Mouse (Mus musculus) heart, adult 2 months (tissue): ENCODE measurements around the gene Helz. TPM values are rescaled to one million over a fixed set of nuclear protein-coding genes. Genes with fewer than 3 reads are reported as not detected.
A peak's percentile ranks its signal among the peaks of the same experiment; 100 is the strongest.
"Not testable (repeated sequence)": the region's sequence is repeated elsewhere in the genome, so short reads cannot be mapped to it uniquely, and the experiment has no call there.

Source experiments
- DNase-seq, 2 experiments: peaks; one replicate each; pipeline ENCODE4 v3.0.0; 2021
- H3K27ac ChIP-seq: fragments of 200-600 bp; 2 replicates; pipeline ENCODE4 v1.8.1; 2022
- H3K27me3 ChIP-seq: fragments of 200-500 bp; 2 replicates; pipeline ENCODE4 v1.6.1; 2012; ENCODE audit warnings: mild to moderate bottlenecking, low read length, inconsistent platforms, mixed read lengths; ENCODE audit not compliant: control insufficient read depth, insufficient read depth
- H3K36me3 ChIP-seq: fragments of 200-500 bp; 2 replicates; pipeline ENCODE4 v1.6.1; 2012; ENCODE audit warnings: low read length, inconsistent platforms; ENCODE audit not compliant: control insufficient read depth, insufficient read depth
- H3K4me1 ChIP-seq: fragments of 200-500 bp; 2 replicates; pipeline ENCODE4 v1.6.1; 2011; ENCODE audit warnings: low read length; ENCODE audit not compliant: control insufficient read depth, insufficient read depth
- H3K4me3 ChIP-seq: fragments of 200-600 bp; 2 replicates; pipeline ENCODE4 v1.8.1; 2022
- H3K79me2 ChIP-seq: fragments of 200-500 bp; replicated peaks from 2 replicates; pipeline ENCODE4 v1.6.1; 2012; ENCODE audit warnings: mild to moderate bottlenecking, inconsistent platforms, low read length, moderate library complexity, mixed read lengths; ENCODE audit not compliant: control insufficient read depth, insufficient read depth
- H3K9ac ChIP-seq: fragments of 200-500 bp; 2 replicates; pipeline ENCODE4 v1.6.1; 2012; ENCODE audit warnings: low read depth, mild to moderate bottlenecking, control low read depth, inconsistent platforms, low read length, mixed read lengths
- CTCF ChIP-seq: fragments of 200-600 bp; IDR thresholded peaks from 2 replicates; pipeline ENCODE4 v1.8.1; 2022; ENCODE audit warnings: antibody characterized with exemption, mild to moderate bottlenecking, moderate library complexity
- EP300 ChIP-seq: fragments of 200-500 bp; IDR thresholded peaks from 2 replicates; pipeline ENCODE4 v1.6.1; 2011; ENCODE audit warnings: low read depth, low read length, control low read depth; ENCODE audit not compliant: insufficient read depth
- POLR2A ChIP-seq: fragments of 200-500 bp; IDR thresholded peaks from 2 replicates; pipeline ENCODE4 v1.6.1; 2011; ENCODE audit warnings: mild to moderate bottlenecking, low read depth, low read length, control low read depth; ENCODE audit not compliant: insufficient read depth
- WGBS: fragments of 180-500 bp; shearing (Covaris S2); methylation state at CpG from one replicate; pipeline ENCODE4 v1.1.7; 2018; 5-methylcytosine and 5-hydroxymethylcytosine counted together
- intact Hi-C: fragments of 180-260 bp; cut with DNase I; formaldehyde crosslinking; loops from one replicate; pipeline ENCODE4 v1.15.1; 2025
- polyA plus RNA-seq: library from polyadenylated mRNA; depleted of rRNA; stranded (reverse); fragments of >200 nt; gene quantifications from 2 replicates; pipeline ENCODE4 v1.2.3, GENCODE M21; 2012
- total RNA-seq, 2 experiments: library from RNA; stranded (reverse); gene quantifications; 2 replicates each; pipeline ENCODE4 v1.2.3; 2021

Gene Helz
- total and polyA plus RNA-seq, 3 experiments: 10.8 to 26.4 (median 26.2) TPM

DNA sequence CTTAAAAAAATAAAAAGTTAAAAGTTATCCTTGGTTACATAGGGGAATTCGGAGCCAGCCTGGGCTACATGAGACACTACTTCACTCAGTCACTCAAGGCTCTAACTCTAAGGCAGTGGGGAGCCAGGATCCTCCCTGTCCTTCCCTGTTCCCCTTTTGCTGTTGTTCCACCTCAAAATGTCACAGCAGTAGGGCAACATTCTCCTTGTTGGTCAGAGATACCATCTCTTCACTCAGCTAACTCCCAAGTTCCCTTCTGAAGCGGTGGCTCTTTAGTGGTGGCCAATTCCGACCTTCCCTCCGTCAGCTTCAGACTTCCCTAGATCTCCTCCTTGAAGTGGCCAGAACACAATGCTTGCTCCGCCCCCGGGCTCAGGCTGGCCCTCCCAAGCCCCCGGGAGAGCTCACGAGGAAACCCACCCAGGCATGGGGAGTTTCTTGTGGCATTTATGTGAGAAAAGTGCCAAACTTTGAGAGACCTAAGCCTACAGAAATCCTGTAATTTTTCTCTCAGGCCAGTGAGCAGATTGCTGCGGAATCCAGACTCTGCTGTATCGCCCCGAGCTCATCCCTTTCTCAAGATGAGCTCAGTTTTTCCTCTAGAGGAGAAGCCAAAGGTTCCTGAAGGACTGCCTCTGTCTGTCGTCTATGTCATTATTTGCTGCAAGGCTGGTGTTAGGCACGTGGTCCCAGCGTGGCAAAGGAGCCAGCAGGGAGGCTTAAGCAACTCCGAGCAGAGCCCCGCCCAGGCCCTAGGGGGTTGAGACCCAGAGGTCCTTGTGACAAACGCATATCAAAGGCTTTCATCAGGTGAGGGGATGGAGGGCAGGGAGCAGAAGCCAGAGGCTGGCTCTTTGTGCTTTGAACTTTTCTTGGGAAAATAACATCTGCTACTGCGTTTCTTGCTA is 37.1 kb upstream of the Helz start:
- 8% methylated on average over 18 of the region's 18 CpGs for WGBS
- H3K4me1 ChIP-seq: peaks cover 6% of the 10 kb centered on the region
- no peak overlapping the region for H3K27ac ChIP-seq
- H3K79me2 ChIP-seq: no peaks in the 10 kb centered on the region
- no peaks in the 10 kb centered on the region for H3K36me3 ChIP-seq
- TF ChIP-seq EP300: no peak
- TF ChIP-seq CTCF: no peak
- TF ChIP-seq POLR2A: no peak
- H3K27me3 ChIP-seq: no peaks in the 10 kb centered on the region
- peak; percentile 40 to 52 for DNase-seq
- no peak overlapping the region for H3K4me3 ChIP-seq
- no peak overlapping the region for H3K9ac ChIP-seq
- intact Hi-C loops: no loop called here

GRCm38 (mm10) chr11:107511954-107512353 is 35.8 kb upstream of the Helz start:
- peak; percentile 54 to 64 for DNase-seq
- 41% methylated on average over 5 of the region's 5 CpGs for WGBS
- intact Hi-C loops: loop anchor here (2.0 kb wide), 1 partner anchor 341 kb away; no protein-coding TSS in a partner anchor

DNA sequence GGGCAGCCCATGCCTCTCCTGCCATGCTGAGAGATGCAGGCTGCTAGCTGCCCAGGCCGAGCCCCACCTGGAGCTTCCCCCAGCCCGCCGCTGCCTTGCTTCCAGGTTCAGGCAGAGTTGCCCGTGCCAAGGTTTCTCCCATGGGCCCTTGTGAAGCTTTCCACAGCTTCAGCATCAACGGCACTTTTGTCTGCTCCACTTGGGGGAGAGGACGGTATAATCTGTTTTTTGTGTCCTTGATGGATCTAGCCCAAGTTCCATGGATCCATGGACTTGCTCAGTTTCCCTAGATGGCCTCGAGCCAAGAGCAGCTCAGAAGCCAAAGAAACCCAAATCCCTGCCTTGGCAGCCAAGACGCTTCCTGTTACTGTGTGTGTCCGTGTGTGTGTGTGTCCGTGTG is 34.7 kb upstream of the Helz start:
- no peak overlapping the region for H3K27ac ChIP-seq
- peak; percentile 23 for DNase-seq
- 29% methylated on average over 10 of the region's 10 CpGs for WGBS
- H3K4me3 ChIP-seq: no peak overlapping the region
- no peaks in the 10 kb centered on the region for H3K79me2 ChIP-seq
- H3K9ac ChIP-seq: no peak overlapping the region
- peaks cover 6% of the 10 kb centered on the region for H3K4me1 ChIP-seq
- H3K27me3 ChIP-seq: no peaks in the 10 kb centered on the region
- TF ChIP-seq POLR2A (no peak), CTCF (no peak), EP300 (no peak)
- intact Hi-C loops: loop anchor here (2.0 kb wide), 1 partner anchor 340 kb away; no protein-coding TSS in a partner anchor
- no peaks in the 10 kb centered on the region for H3K36me3 ChIP-seq

More at GRCm38 (mm10) chr11:107511954-107512353, 35.8 kb upstream of the Helz start:
- H3K4me1 ChIP-seq, H3K4me3 ChIP-seq, H3K79me2 ChIP-seq, H3K27ac ChIP-seq, H3K9ac ChIP-seq, H3K36me3 ChIP-seq, H3K27me3 ChIP-seq: not testable (repeated sequence)
- TF ChIP-seq EP300: peak; percentile 80; the same call in 1 of the 2 replicates
- TF ChIP-seq CTCF: peak; percentile 86

DNA sequence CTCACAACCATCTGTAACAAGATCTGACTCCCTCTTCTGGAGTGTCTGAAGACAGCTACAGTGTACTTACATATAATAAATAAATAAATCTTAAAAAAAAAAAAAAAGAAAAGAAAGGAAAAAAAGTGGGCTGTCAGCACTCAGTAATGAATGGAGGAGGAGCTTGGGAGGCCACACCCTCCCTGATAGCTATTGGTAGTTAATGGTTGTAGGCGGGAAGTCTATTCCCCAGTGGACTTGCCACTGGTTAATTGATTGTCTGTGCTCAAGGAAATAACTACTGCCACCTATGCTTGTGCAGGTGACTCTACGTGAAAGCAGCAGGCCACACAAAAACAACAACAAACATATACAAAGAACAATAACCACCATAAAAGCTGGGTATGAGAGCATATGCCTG is 31.3 kb upstream of the Helz start:
- H3K4me1 ChIP-seq: peaks cover 4% of the 10 kb centered on the region
- no peak for DNase-seq
- intact Hi-C loops: no loop called here
- 98% methylated on average over 2 of the region's 2 CpGs for WGBS
- TF ChIP-seq POLR2A (no peak), CTCF (no peak), EP300 (no peak)
- H3K79me2 ChIP-seq: no peaks in the 10 kb centered on the region
- H3K9ac ChIP-seq: no peak overlapping the region
- H3K36me3 ChIP-seq: no peaks in the 10 kb centered on the region
- H3K4me3 ChIP-seq: no peak overlapping the region
- no peaks in the 10 kb centered on the region for H3K27me3 ChIP-seq
- H3K27ac ChIP-seq: no peak overlapping the region

DNA sequence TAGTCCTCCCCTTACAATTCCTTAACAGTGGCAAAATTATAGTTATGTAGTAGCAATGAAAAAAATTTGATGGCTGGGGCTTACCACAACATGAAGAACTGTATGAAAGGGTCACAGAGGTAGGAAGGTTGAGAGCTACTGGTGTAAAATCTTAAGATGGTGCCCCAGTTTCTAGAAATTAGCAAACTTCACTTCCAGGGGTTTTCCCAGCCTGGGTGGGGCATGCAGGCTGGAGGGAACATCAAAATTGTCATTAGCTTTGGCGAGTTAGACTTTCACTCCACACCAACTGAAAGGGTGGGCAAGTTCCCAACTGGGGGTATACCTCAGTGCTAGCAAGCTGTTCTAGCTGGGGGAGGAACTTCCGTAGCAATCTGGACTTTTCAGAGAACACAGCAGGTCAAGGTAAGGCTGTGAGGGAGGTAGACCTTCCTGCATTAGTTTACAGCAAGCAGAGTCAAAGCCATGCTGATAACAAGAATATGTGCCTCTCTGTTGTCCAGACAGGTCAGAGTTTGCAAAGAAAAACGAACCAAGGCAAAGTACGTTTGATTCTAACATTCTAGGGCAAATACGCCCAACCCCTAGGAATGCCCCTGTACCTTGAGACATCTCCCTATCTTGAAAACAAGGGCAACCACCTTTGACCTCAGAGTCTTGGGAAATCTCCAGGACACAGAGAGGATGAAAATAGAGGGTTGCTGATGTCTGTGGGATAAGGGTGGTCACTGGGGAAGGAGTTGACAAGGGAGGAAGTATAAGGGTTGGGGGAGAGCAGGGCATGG is 28.9 kb upstream of the Helz start:
- H3K27ac ChIP-seq: no peak overlapping the region
- no peak overlapping the region for H3K4me3 ChIP-seq
- H3K79me2 ChIP-seq: no peaks in the 10 kb centered on the region
- no peaks in the 10 kb centered on the region for H3K4me1 ChIP-seq
- H3K27me3 ChIP-seq: no peaks in the 10 kb centered on the region
- WGBS: 72% methylated on average over 5 of the region's 5 CpGs
- DNase-seq: no peak
- no peaks in the 10 kb centered on the region for H3K36me3 ChIP-seq
- intact Hi-C loops: no loop called here
- TF ChIP-seq POLR2A (no peak), CTCF (no peak), EP300 (no peak)
- H3K9ac ChIP-seq: no peak overlapping the region

- Histone ChIP-seq H3K27me3 (no peaks in the 10 kb centered on the region), H3K27ac (no peak overlapping the region), H3K4me1 (no peaks in the 10 kb centered on the region), H3K36me3 (no peaks in the 10 kb centered on the region), H3K9ac (no peak overlapping the region), H3K4me3 (no peak overlapping the region), H3K79me2 (no peaks in the 10 kb centered on the region)
- intact Hi-C loops: no loop called here
- 33% methylated on average over 1 of the region's 1 CpGs for WGBS
- no peak for TF ChIP-seq CTCF
- TF ChIP-seq EP300: no peak
- no peak for TF ChIP-seq POLR2A
- DNase-seq: no peak
These were observed 26.6 kb upstream of the Helz start for GRCm38 (mm10) chr11:107521153-107521552.
